Mouse (Mus musculus): Measurements from ENCODE around the gene Armc8.

DNA sequence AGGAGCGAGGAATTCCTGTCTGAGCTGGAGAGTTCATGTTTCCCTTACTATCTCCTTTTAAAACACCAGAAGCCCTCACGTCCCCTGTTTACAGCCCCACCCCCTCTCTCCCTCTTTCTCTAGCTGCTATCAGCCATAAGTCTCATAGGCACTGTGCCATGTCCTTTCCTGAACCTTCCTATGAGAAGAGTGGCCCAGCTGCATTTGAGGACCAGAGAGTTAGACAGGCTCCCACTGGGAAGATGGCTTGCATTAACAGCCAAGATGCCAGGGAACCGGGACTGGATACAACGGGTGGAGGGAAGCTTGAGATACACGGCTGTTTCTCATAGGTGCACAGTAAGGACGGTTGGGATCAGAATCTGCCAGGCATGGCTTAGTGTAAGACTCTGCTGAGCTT, 103.8 kb downstream of the Armc8 start:
- TF ChIP-seq GATA1 (IDR thresholded peaks at IDR 0.05; ENCODE audit: low read length): no peak
- TF ChIP-seq TAL1 (IDR thresholded peaks at IDR 0.05; ENCODE audit: low read length): no peak

Data from erythroblast, embryonic 14.5 days (primary cell).